Mouse (Mus musculus) embryo, embryonic 10.5 days (tissue): ENCODE results near the gene Fbrsl1.
"Not testable (repeated sequence)": the region's sequence is repeated elsewhere in the genome, so short reads cannot be mapped to it uniquely, and the experiment has no call there.

Experiments used
- DNase-seq: peaks from one replicate; pipeline ENCODE4 v3.0.0-alpha.2; 2015; ENCODE audit warnings: low spot score

Gene Fbrsl1

DNA sequence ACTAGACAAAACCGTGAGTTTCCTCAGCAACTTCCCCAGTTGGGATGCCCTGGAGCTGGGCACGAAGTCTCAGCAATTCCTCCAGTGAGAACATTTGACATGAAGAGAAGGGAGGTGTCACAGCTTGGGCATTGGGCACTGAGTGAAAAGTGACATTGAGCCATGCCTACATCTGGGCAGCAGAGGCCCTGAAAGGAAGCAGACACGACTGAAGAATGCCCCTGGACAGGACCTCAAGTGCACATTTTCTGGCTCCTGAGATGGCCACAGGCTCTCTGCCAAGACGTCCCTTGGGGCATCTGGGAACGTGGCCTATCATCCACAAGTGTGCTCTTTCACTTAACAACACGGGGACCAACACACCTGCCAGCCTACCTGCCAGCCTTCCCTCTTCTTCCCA lies 991 bp upstream of the Fbrsl1 start:
- no peak for DNase-seq

- peak; percentile 26 for DNase-seq
Observed at GRCm38 (mm10) chr5:110447720-110448435, 425 bp downstream of the Fbrsl1 start.

GRCm38 (mm10) chr5:110444509-110444908 lies 3.8 kb downstream of the Fbrsl1 start:
- DNase-seq = no peak

GRCm38 (mm10) chr5:110442966-110443590 lies 5.2 kb downstream of the Fbrsl1 start:
- no peak for DNase-seq

DNA sequence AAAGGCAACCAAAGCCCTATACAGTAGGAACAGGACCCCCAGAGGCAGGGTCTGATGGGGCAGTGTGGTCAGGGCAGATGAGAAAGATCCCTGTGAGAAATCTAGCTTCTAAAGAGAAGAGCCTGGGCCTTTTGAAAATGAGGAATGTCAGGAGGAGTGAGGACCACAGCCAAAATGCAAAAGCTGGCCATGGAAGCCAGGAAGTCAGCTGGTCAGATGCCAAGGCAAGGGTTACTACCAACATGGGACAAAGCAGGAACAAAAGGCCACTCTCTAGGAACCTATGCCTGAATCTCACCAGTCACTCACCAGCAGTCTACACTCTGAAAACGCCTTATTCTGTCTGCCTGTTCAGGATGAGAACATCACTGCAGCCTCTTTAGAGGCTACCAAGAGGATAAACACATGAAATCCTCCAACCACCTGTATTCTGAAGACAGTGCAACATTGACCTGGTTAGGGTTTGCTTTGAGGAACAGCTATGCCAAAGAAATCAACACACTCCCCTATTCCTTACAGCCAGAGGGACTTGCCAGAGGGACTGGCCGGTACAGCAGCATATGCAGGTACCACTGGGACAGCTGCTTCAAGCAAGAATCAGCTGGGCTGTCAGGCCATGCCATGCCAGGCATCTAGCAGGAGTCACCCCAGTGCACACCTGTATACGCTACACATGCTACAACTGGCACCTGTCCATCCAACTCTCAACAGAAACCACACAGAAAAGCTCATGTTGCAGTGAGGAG lies 8.6 kb downstream of the Fbrsl1 start:
- DNase-seq = no peak

GRCm38 (mm10) chr5:110438591-110438990 lies 9.7 kb downstream of the Fbrsl1 start:
- DNase-seq = no peak

DNA sequence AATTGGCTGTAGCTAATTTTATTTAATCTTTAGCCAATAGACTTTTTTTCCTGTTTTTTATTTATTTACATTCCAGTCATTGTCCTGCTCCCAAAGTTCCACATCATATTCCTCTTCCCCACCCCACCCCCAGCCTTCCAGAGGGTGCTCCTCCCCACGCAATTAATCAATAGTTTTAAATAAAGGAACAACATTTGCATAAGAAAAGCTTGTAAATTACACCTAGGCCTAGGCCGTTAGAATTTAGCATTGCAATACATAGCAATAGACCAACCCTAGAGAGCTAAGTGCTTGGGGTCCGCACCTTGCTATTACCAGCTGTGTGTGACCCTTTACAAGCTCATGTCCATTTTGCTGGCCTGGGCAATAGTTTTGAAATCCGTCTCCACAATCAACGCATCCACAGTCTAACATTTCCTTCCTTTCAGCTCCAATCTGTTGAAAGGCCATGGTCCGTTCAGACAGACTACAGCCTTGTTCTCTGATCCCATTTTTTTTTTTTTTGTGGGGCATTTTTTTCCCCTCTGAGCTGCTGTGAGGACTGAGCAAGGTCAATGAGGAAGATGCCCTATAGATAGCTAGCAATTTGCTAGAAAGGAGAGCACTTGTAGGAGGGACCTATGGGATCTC lies 10.6 kb downstream of the Fbrsl1 start:
- DNase-seq = no peak

DNA sequence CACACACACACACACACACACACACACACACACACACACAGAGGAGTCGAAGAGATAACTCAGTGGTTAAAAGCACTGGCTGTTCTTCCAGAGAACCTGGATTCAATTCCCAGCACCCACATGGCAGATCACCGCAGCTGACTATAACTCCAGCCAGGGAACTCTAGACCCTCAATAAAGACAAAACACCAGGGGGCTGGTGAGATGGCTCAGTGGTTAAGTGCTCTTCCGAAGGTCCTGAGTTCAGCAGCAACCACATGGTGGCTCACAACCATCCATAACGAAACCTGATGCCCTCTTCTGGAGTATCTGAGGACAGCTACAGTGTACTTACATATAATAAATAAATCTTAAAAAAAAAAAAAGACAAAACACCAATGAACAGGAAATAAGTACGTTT lies 12.1 kb downstream of the Fbrsl1 start:
- DNase-seq = not testable (repeated sequence)

- DNase-seq = peak; percentile 45
Observed at GRCm38 (mm10) chr5:110434816-110435215, 13.5 kb downstream of the Fbrsl1 start.

GRCm38 (mm10) chr5:110429045-110429444 lies 19.3 kb downstream of the Fbrsl1 start:
- peak; percentile 80 for DNase-seq

GRCm38 (mm10) chr5:110428290-110428689 lies 20.0 kb downstream of the Fbrsl1 start:
- DNase-seq = no peak

- no peak for DNase-seq
Observed at GRCm38 (mm10) chr5:110425187-110425586, 23.1 kb downstream of the Fbrsl1 start.

- no peak for DNase-seq
Observed at GRCm38 (mm10) chr5:110424204-110424603, 24.1 kb downstream of the Fbrsl1 start.

DNA sequence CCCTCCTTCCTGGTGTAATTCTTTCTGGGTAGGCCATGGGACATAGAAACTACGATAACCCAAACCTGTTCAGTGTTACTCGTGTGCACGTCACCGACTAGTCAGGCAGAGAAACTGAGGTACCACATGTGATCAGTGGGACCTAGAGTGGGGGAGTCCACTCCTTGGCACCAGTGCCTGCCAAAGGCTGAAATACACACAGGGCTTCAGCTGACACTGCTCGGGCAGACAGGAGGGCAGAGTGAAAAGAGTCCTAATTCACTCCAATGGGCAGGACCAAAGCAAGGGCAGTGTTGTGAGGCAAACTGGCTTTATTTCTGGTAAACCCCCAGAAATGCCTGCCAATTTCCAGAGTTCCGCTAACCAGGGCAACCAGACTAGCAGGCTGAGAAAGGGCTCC lies 26.9 kb downstream of the Fbrsl1 start:
- no peak for DNase-seq

- no peak for DNase-seq
Observed at GRCm38 (mm10) chr5:110420950-110421349, 27.4 kb downstream of the Fbrsl1 start.

DNA sequence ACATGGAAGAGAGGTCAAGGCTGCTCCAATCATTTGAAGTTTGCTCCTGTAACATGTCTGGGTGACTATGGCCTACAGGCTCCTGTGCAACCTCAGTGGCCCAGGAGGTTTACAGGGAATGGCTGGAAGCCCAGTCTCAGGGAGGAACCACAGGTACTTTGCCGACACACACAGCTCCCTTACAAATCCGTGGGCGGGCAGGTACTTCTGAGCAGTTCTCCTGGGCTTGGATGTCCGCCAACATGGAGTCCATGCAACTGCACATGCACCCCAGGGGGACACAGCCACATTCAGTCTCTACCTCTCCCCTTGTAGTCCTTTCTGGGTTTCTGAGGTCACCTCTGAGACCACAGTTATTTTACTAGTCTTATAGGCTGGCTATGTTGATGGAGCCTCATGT lies 28.1 kb downstream of the Fbrsl1 start:
- DNase-seq = no peak

- no peak for DNase-seq
Observed at GRCm38 (mm10) chr5:110418523-110418911, 29.8 kb downstream of the Fbrsl1 start.

DNA sequence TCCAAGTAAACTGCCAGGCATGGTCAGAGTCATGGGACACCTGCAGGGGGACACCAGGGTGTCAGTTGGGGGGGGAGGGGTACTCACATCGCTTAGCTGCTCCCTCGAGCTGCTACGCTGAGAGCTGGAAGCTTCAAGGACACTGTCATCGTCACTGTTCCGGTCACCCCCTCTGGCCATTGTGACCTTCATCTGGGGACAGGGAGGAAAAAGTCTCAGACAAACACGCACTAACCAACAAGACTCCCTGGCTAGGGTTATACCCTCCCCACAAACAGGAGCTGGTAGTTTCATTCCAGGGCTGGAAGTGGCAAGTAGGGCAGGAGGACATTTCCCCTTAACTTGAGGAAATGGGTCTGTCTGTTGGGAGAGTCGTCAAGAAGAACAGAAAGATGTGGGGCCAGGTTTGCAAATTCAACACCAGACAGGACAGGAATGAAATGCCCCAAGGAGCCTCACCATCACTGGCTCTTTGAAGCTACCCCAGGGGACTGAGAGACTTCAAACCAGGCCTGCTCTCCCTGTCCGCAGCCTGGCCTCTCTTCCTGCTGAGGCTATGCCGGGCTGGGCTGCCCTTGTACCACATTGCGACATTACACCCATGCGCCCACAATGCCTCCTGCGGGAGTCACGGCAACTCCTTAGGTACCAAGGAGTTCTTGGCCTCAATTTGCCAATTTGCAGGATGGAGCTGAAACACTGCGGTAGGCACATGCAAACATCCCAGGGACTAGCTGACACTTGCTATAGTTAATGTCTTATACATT lies 30.4 kb downstream of the Fbrsl1 start:
- no peak for DNase-seq

DNA sequence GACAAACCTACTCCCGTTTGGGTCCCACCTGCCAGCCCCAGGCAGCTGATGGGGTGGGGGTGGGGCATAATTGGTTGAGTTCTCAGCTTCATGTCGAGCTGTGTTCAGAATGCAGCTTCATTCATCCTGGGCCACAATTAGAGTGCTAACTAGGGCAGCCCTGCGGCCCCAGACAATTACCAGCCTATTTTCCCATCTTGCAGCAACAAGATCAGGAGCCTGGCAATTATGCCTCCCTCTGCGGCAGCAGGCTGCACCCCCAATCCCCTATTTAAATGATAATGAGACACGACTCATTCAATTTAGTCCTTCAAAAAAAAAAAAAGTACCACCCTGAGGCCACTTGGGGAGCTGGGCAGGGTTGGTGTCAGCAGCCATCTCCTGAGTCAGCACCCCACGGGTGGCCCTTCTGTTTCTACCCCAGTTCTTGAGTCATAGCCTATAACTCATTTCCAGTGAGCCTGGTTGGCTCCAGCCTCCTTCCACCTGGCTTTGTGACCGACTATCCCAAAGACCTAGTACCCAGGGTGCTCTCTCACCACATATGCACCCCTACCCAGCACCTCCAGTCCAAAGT lies 31.4 kb downstream of the Fbrsl1 start:
- peak; percentile 71 for DNase-seq

DNA sequence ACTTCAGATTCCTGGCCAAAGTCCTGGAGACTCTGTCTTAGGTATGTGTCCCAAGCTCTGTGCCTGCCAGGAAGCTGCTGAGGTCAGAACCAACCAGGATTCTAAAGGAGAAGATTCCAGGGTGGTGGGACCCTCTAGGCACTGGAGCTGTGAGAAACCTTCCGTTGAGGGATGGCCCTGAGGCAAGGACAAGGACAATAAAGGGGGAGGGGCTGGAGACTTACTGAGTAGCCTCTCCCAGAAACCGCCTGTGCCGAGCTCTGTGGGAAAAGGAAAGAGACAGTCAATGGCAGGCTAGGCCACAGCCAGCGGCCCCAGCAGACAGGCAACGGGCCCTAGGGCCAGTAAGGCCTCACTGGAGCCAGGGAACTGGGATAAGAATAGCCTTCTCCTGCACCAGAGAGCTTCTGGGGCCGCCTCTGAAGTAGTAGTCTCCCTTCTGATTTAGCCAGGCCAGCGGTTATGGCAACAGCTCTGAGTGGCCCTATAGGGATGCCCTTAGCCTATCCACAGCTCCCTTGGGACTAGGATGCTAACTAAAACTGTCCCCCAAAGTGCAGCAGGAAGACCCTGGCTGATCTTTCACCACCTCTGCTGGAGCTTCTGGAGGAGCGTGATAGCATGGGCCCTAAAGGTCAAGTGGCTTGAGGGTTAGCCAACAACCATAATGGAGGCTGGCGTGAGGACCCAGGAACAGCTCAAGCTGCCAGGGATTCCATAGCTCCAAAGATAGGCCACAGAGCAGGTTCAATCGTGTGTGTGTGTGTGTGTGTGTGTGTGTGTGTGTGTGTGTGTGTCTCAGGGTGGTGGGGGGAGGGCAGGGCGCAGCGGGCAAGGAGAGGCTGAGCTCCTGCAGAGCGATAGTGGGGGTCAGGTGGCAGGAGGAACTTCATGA lies 32.2 kb downstream of the Fbrsl1 start:
- DNase-seq = peak; percentile 33
